Mouse (Mus musculus) adrenal gland, postnatal 25 days (tissue): ENCODE measurements at regions not wholly inside any gene's neighbourhood (a gene's known extent, or its start where the extent isn't known, plus 50 kb on each side); places are given as distances from the start of the nearest gene placed in this dataset.

Source experiments
- DNase-seq: peaks from one replicate; pipeline ENCODE4 v3.0.0; 2021; ENCODE audit warnings: mixed read lengths

GRCm38 (mm10) chr19:60032667-60033066 lies 89.2 kb upstream of the Rab11fip2 start:
- no peak for DNase-seq

GRCm38 (mm10) chr19:60030212-60030788 lies 86.8 kb upstream of the Rab11fip2 start:
- no peak for DNase-seq

- no peak for DNase-seq
Measured at GRCm38 (mm10) chr19:60029720-60030119, 86.3 kb upstream of the Rab11fip2 start.

- no peak for DNase-seq
Measured at GRCm38 (mm10) chr19:60015614-60016300, 72.3 kb upstream of the Rab11fip2 start.

GRCm38 (mm10) chr19:59995557-59995956 lies 52.1 kb upstream of the Rab11fip2 start:
- no peak for DNase-seq
